Mouse (Mus musculus): ENCODE results near the gene Mtmr12. TPM values are rescaled to one million over a fixed set of nuclear protein-coding genes. Genes with fewer than 3 reads are reported as not detected.
A peak's percentile ranks its signal among the peaks of the same experiment; 100 is the strongest.

Mtmr12 gene
- total RNA-seq, 1 experiment = 14.8 TPM

DNA sequence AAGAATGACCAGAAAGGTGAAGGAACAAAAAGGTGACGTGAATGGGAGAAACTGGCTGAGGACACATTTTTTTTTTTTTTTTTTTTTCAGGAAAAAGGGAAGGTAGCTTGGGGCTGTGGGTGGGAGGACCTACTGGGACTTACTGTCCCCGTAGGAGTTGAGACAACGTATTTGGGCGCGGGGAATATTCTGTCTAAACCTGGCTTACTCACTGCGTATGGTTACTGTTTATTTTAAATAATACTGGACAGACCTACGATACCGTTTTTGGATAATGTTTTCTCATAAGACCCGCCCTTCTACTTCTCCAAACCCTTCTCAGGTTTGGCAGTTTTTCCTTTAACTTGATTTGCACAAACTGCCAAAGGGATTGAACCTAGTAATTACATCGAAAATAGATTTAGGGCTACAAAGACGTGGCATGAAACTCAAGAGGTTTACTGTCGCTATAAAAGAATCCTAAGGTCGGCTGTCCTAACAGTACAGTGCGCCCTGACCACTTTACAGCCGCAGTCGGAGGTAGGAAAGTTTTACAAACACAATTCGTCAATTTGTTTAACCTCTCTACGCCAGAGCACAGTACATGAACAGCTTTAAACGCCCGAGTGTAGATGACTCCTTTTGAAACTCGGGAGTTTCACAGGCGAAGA lies 115.7 kb downstream of the Mtmr12 start:
- in situ Hi-C loops (cut with MboI; ENCODE audit: low sequenced_read_pairs in 2 of 2, unreplicated experiment in 2 of 2) = no loop called here
- H3K36me3 ChIP-seq (ENCODE audit: control insufficient read depth, insufficient read depth, low read length, poor library complexity, severe bottlenecking) = peaks cover under 1% of the 10 kb centered on the region; the same call in 1 of the 2 replicates
- no peaks in the 10 kb centered on the region for H3K9me3 ChIP-seq (ENCODE audit: control insufficient read depth, insufficient read depth, low read depth, low read length)
- peak overlapping the region; percentile 80 for H3K9ac ChIP-seq (ENCODE audit: insufficient read depth, low read depth, low read length, poor library complexity, severe bottlenecking)
- H3K27ac ChIP-seq (ENCODE audit: insufficient read depth, low read depth, low read length, poor library complexity, severe bottlenecking) = no peak overlapping the region
- H3K4me3 ChIP-seq (ENCODE audit: insufficient read depth in 1 of 2, low read depth in 1 of 2, low read length in 2 of 2, poor library complexity in 1 of 2, severe bottlenecking in 1 of 2) = peak overlapping the region; percentile 78 to 87
- TF ChIP-seq HCFC1 (IDR thresholded peaks at IDR 0.05; ENCODE audit: borderline replicate concordance, insufficient read depth, low read length) (no peak), ZC3H11A (IDR thresholded peaks at IDR 0.05; ENCODE audit: borderline replicate concordance, low read depth, low read length) (no peak), MAFK (IDR thresholded peaks at IDR 0.05; ENCODE audit: insufficient read depth, low read depth, low read length) (no peak), CHD2 (IDR thresholded peaks at IDR 0.05; ENCODE audit: low read depth, low read length) (no peak), ZNF384 (IDR thresholded peaks at IDR 0.05; ENCODE audit: low read depth, low read length) (no peak)
- H3K4me1 ChIP-seq (ENCODE audit: control insufficient read depth in 2 of 2, insufficient read depth in 2 of 2, low read length in 2 of 2, poor library complexity in 1 of 2) = no peaks in the 10 kb centered on the region
- no peak for DNase-seq (ENCODE audit: low read depth, low spot score)

- H3K27ac ChIP-seq (ENCODE audit: insufficient read depth, low read depth, low read length, poor library complexity, severe bottlenecking) = peak within 1 kb of the TSS; percentile 33
- H3K4me3 ChIP-seq (ENCODE audit: insufficient read depth in 1 of 2, low read depth in 1 of 2, low read length in 2 of 2, poor library complexity in 1 of 2, severe bottlenecking in 1 of 2) = peak within 1 kb of the TSS; percentile 78 to 87
- in situ Hi-C loops (cut with MboI; ENCODE audit: low sequenced_read_pairs in 2 of 2, unreplicated experiment in 2 of 2) = no loop called here
- H3K4me1 ChIP-seq (ENCODE audit: control insufficient read depth in 2 of 2, insufficient read depth in 2 of 2, low read length in 2 of 2, poor library complexity in 1 of 2) = no peaks in the 10 kb centered on the region
- no peaks in the 10 kb centered on the region for H3K9me3 ChIP-seq (ENCODE audit: control insufficient read depth, insufficient read depth, low read depth, low read length)
- peak; percentile 76 for DNase-seq (ENCODE audit: low read depth, low spot score)
- TF ChIP-seq HCFC1 (IDR thresholded peaks at IDR 0.05; ENCODE audit: borderline replicate concordance, insufficient read depth, low read length) (no peak), ZC3H11A (IDR thresholded peaks at IDR 0.05; ENCODE audit: borderline replicate concordance, low read depth, low read length) (no peak), CHD2 (IDR thresholded peaks at IDR 0.05; ENCODE audit: low read depth, low read length) (no peak), MAFK (IDR thresholded peaks at IDR 0.05; ENCODE audit: insufficient read depth, low read depth, low read length) (no peak), ZNF384 (IDR thresholded peaks at IDR 0.05; ENCODE audit: low read depth, low read length) (no peak)
- H3K9ac ChIP-seq (ENCODE audit: insufficient read depth, low read depth, low read length, poor library complexity, severe bottlenecking) = peak within 1 kb of the TSS; percentile 94
- peaks cover 2% of the 10 kb centered on the region; the same call in 1 of the 2 replicates for H3K36me3 ChIP-seq (ENCODE audit: control insufficient read depth, insufficient read depth, low read length, poor library complexity, severe bottlenecking)
These were observed 116.4 kb downstream of the Mtmr12 start, which contains the start of gene Golph3 for GRCm38 (mm10) chr15:12321091-12321787. Golph3 (plus strand) TSS chr15:12321450.

DNA sequence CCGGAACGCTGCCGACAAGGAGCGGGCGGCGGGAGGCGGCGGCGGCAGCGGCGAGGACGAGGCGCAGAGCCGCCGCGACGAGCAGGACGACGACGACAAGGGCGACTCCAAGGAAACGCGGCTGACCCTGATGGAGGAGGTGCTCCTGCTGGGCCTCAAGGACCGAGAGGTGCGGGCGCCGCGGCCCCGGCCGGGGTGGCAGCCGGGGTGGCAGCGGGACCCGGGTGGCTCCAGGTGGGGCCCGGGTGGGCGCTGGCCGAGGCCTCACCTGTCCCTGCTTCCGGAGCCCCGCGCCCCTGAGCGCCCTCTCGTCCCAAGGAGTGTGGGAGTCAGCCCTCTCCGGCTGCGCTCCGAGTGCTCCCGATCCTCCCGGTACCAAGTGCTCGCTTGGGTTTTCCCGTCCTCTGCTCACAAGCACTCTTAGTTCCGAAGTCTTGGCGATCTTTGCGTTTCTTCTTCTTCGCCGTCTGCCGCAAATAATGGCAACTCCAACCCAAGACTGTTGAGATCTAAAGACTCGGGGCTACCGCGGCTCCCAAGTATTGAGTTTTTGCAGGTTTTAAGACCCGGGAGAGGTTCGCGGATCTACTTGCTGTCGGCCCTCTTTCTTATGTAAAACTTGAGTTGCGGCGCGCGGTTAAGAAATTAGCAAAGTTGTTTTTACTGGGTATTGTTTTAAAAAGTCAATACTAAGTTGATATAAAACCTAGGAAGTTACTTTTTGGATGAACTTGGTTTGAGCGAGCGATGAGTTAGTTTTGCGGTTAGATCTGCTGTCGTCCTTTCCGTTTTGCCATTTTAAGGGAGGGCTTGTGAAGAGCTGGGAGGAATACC lies 117.2 kb downstream of the Mtmr12 start, which contains the start of gene 1810049J17Rik:
1810049J17Rik (minus strand) TSS at position 112 of the 834 bp plus-strand sequence.
- in situ Hi-C loops (cut with MboI; ENCODE audit: low sequenced_read_pairs in 2 of 2, unreplicated experiment in 2 of 2) = no loop called here

DNA sequence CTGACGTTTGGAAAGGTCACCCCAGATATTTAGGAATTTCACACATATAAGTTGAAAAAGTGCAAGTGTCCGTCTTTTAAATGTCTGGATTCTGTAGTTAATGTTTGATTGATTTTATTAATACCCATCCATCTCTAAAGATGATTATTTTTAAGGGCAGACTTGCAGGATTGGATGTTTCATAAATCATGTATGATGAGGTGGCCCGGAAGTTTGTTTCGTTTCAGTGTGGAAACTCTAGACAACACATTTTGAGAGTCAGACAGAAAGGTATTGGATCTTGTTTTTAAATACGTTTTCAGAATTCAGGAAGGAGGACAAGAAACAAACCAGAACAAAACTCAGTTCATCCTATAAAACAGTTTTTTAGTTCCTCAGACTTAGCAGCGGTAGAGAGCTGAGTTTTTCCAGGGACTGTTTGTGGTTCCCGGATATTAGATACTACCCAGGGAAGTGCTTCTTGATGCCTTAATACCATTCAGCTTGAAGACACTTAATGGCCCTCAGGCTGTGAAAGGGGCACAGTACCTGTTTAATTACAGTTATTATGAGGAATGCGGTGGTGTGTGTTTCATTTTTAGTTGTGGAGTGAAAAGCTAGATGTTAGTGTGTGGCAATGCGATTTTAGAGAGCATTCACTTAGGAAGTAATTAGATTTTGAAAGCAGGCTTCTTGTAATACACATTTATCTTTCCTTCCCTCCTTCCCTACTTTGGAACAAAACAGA lies 118.0 kb downstream of the Mtmr12 start:
- peak overlapping the region; percentile 94 for H3K9ac ChIP-seq (ENCODE audit: insufficient read depth, low read depth, low read length, poor library complexity, severe bottlenecking)
- no peak overlapping the region for H3K27ac ChIP-seq (ENCODE audit: insufficient read depth, low read depth, low read length, poor library complexity, severe bottlenecking)
- no peak for DNase-seq (ENCODE audit: low read depth, low spot score)
- no peaks in the 10 kb centered on the region for H3K9me3 ChIP-seq (ENCODE audit: control insufficient read depth, insufficient read depth, low read depth, low read length)
- in situ Hi-C loops (cut with MboI; ENCODE audit: low sequenced_read_pairs in 2 of 2, unreplicated experiment in 2 of 2) = no loop called here
- no peaks in the 10 kb centered on the region for H3K4me1 ChIP-seq (ENCODE audit: control insufficient read depth in 2 of 2, insufficient read depth in 2 of 2, low read length in 2 of 2, poor library complexity in 1 of 2)
- H3K36me3 ChIP-seq (ENCODE audit: control insufficient read depth, insufficient read depth, low read length, poor library complexity, severe bottlenecking) = peaks cover 2% of the 10 kb centered on the region; the same call in 1 of the 2 replicates
- no peak for TF ChIP-seq HCFC1 (IDR thresholded peaks at IDR 0.05; ENCODE audit: borderline replicate concordance, insufficient read depth, low read length)
- no peak for TF ChIP-seq ZNF384 (IDR thresholded peaks at IDR 0.05; ENCODE audit: low read depth, low read length)
- no peak for TF ChIP-seq CHD2 (IDR thresholded peaks at IDR 0.05; ENCODE audit: low read depth, low read length)
- no peak for TF ChIP-seq ZC3H11A (IDR thresholded peaks at IDR 0.05; ENCODE audit: borderline replicate concordance, low read depth, low read length)
- no peak for TF ChIP-seq MAFK (IDR thresholded peaks at IDR 0.05; ENCODE audit: insufficient read depth, low read depth, low read length)
- H3K4me3 ChIP-seq (ENCODE audit: insufficient read depth in 1 of 2, low read depth in 1 of 2, low read length in 2 of 2, poor library complexity in 1 of 2, severe bottlenecking in 1 of 2) = peak overlapping the region; percentile 78 to 87

More for the DNA sequence above, 117.2 kb downstream of the Mtmr12 start, which contains the start of gene 1810049J17Rik:
- peak within 1 kb of the TSS; percentile 78 to 87 for H3K4me3 ChIP-seq (ENCODE audit: insufficient read depth in 1 of 2, low read depth in 1 of 2, low read length in 2 of 2, poor library complexity in 1 of 2, severe bottlenecking in 1 of 2)
- H3K9ac ChIP-seq (ENCODE audit: insufficient read depth, low read depth, low read length, poor library complexity, severe bottlenecking) = peak within 1 kb of the TSS; percentile 94
- no peaks in the 10 kb centered on the region for H3K4me1 ChIP-seq (ENCODE audit: control insufficient read depth in 2 of 2, insufficient read depth in 2 of 2, low read length in 2 of 2, poor library complexity in 1 of 2)
- TF ChIP-seq MAFK (IDR thresholded peaks at IDR 0.05; ENCODE audit: insufficient read depth, low read depth, low read length) = no peak
- no peak for TF ChIP-seq HCFC1 (IDR thresholded peaks at IDR 0.05; ENCODE audit: borderline replicate concordance, insufficient read depth, low read length)
- H3K9me3 ChIP-seq (ENCODE audit: control insufficient read depth, insufficient read depth, low read depth, low read length) = no peaks in the 10 kb centered on the region
- no peak for DNase-seq (ENCODE audit: low read depth, low spot score)
- peak within 1 kb of the TSS; percentile 33 for H3K27ac ChIP-seq (ENCODE audit: insufficient read depth, low read depth, low read length, poor library complexity, severe bottlenecking)
- H3K36me3 ChIP-seq (ENCODE audit: control insufficient read depth, insufficient read depth, low read length, poor library complexity, severe bottlenecking) = peaks cover 2% of the 10 kb centered on the region; the same call in 1 of the 2 replicates

Other genes with a start within 250 kb of the Mtmr12 start
- gene Sub1, start 208.0 kb upstream of the Mtmr12 start, total RNA-seq (2012; rRNA removed) = 212 and 301 TPM in 2 replicates
- 56.7 and 66.8 TPM in 2 replicates for gene Zfr, start 87.2 kb upstream of the Mtmr12 start, total RNA-seq (2012; rRNA removed)
- 72.9 and 83.7 TPM in 2 replicates for gene Golph3, start 116.4 kb downstream of the Mtmr12 start, total RNA-seq (2012; rRNA removed)
- gene 1810049J17Rik, start 116.9 kb downstream of the Mtmr12 start, total RNA-seq (2012; rRNA removed) = 9.6 and 18.8 TPM in 2 replicates

Measured in ES-E14 (cell line).